Mouse (Mus musculus) megakaryocyte, embryonic 14.5 days (primary cell): Measurements from ENCODE around the gene Dbr1.

Experiments
- FLI1 ChIP-seq: IDR thresholded peaks from 2 replicates; pipeline ENCODE4 v1.6.1; 2012; ENCODE audit warnings: low read length, inconsistent platforms, mixed read lengths
- GATA1 ChIP-seq: IDR thresholded peaks from 3 replicates; pipeline ENCODE4 v1.6.1; 2012; ENCODE audit warnings: mixed read lengths, low read length, inconsistent platforms, borderline replicate concordance

DNA sequence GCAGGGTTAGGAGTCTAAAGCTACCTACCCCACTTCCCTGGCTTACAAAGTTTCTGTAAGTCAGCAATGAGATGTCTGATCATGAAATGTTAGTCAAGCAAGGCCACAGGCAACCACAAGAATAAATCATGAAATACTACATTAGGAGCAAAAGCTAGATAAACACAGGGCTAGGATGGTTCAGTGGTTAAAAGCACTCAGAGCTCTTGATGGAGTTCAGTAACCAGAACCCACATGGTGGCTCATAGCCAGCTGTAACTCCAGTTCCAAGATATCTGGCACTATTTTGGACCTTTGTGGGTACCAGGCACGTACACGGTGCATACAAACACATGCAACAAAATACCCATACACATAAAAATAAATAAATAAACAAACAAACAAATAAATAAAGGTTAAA is 22.6 kb upstream of the Dbr1 start:
- TF ChIP-seq GATA1 (no peak), FLI1 (no peak)
